Mouse (Mus musculus): ENCODE results near the gene Afap1.

The Afap1 gene

DNA sequence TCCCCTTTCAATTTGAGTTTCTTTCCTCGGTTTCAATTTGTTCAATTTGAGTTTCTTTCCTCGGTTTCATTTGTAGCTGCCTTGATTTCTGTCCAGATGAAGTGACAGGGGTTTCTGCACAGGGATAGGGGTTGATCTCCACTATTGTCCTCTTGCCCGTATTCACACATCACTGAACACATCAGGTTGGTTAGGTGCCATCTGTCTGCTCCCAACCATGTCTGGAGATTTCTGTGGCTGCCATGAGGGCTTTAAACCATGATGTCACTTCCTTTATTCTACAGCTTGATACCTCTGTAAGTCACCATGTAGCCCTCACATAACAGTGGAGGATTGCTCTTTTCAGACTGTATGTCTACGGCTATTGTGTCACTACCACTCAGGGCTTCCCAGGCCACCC is 4.0 kb downstream of the Afap1 start:
- no peak for DNase-seq (ENCODE audit: low spot score in 2 of 2)

DNA sequence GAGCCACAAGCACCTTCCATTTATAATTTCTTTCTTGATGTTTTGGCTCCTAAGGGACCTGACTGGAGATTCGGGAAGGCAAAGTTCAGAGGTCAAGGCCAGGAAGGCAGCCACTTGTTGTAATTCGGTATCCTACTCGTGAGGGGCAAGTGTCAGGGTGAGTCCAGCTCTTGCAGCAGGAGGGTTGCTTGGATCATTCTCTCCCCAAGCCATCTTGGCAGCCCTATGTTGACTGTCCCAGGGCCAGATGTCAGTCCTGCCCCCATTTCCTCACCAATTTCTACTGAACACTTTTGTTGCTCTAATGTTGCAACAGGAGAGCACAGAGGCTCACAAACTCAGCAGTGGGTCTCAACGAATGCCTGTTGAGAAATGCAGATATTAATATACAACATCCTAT is 5.0 kb downstream of the Afap1 start:
- no peak for DNase-seq (ENCODE audit: low spot score in 2 of 2)

DNA sequence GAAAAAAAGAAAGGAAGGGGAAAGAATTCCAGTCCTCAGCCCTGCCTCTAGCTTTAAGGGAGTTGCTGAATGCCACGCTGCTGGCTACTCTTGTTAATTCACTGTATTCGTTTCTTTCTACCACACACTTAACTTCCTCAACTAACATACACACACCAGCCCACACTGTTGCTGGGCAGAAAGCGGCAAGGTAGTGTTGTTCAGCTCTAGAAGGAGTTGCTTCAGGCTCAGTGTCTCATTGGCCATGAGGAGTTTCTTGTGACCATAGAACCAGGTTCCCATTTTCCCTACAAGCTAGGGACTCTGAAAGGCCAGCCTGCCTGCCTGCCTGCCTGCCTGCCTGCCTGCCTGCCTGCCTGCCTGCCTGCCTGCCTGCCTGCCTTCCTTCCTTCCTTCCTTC is 5.9 kb downstream of the Afap1 start:
- DNase-seq (ENCODE audit: low spot score in 2 of 2) = no peak

DNA sequence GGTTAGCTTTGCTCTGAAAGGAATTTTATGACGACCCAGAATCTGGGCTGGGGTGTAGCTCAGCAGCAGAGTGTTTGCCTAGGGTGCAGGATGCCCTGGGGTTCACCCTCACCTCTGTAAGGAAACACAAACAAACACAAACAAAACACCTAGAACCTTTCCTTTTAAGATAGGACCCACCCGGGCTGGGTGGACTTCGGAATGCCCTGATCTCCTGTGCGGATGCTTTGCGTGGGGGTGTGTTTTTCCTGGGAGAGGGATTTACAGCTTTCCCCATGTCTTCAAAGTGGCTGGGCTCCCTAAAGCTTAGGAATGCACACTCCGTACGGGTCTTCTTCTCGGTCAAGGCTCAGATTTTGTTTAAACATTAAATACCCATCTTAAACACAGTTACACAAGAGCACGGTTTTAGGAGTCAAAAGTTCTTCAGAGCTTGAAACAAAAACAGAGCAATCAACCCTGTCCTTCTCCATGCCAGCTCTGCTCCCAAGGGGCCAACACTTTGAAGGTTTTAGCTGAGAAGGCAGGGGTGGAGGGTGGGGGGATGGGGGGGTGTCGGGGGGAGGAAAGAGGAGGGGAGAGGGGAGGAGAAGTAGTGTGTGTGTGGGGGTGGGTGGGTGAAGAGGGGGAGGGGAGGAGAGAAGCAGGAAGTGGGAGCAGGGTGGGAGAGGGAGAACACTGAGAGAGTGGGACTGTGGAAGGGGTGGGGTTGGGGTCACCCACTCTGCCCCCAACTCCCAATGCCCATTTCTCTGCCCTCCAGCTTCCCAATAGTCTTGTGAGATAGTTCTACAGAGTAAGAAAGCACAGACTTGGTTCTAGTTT is 7.5 kb downstream of the Afap1 start:
- no peak for DNase-seq (ENCODE audit: low spot score in 2 of 2)

DNA sequence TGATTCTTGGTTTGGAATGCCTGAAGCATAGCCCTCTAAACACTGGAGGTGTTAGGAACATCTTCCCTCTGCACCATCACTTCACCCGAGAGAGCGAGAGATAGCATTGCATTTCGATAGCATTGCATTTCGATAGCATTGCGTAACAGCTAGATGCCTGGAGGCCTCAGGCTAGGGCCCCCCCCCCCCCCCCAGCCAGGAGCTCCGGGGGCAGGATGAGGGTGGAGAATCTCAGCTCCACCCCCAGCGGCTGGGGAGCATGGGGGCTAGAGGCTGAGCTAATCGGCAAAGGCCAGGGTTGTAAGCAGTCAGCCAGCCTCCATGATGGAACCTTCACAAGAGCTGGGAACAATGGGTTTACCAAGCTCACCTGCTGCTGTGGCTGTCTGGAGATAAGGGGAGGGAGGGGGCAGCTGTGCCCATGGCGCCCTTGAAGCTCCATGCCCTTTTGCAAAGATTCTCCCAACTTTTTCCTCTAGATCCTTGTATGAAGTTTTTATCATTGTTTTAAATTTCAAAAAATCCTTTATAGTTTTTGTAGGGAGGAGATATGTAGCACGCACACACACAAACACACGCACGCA is 8.2 kb downstream of the Afap1 start:
- no peak for DNase-seq (ENCODE audit: low spot score in 2 of 2)

DNA sequence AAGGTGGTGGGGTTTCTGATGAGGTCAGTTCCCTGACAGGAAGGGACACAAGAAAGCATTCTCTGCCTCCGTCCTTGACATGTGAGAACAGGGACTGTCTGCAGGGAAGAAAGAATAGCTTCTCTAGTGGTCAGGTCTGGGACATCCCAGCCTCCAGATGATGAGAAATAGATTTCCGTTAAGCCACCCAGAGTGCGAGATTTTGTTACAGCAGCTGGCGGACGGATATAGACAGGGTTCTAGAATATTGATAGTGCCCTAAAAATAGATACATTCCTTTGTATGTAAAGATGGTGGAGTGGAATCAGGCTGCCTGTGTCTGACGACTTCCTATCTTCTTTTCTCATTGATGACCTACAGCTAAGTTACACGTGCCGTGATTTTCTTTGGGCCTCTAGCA is 10.3 kb downstream of the Afap1 start:
- no peak for DNase-seq (ENCODE audit: low spot score in 2 of 2)

DNA sequence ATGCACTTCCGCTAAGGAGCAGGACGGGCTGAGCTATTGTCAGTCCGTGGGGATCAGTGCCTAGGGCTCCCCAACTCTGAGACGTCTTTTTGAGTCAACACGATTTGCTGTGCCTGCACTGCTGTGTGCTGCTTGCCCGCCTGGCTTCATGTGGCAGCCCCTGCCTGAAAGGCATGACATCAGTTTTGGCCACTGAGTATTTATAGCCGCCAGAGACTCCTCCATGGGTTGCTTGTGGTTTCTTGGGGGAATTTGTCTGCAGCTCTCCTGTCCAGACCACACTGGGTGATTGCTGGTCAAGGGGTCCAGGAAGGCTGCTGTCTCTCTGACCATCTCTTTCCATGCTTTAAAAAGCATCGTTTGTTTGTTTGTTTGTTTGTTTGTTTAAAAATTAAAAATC is 12.2 kb downstream of the Afap1 start:
- no peak for DNase-seq (ENCODE audit: low spot score in 2 of 2)

DNA sequence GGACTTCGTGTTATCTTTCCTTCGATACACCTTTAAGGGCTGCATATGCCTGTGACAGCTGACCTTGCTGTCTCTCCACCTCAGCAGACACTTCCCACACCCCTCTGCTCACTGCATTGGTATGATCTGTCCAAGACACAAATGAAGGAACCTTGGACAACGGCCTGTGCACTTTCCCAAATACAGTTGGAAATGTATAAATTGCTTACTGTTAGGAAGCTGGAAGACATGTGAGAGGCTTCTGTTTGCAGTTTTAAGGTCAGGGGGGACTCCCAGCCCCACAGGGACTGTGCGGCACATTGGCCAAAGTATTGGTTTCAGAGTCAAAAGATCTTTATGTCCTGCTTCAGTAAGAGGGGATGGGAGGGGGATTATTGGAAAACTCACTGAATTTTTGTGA is 14.0 kb downstream of the Afap1 start:
- no peak for DNase-seq (ENCODE audit: low spot score in 2 of 2)

DNA sequence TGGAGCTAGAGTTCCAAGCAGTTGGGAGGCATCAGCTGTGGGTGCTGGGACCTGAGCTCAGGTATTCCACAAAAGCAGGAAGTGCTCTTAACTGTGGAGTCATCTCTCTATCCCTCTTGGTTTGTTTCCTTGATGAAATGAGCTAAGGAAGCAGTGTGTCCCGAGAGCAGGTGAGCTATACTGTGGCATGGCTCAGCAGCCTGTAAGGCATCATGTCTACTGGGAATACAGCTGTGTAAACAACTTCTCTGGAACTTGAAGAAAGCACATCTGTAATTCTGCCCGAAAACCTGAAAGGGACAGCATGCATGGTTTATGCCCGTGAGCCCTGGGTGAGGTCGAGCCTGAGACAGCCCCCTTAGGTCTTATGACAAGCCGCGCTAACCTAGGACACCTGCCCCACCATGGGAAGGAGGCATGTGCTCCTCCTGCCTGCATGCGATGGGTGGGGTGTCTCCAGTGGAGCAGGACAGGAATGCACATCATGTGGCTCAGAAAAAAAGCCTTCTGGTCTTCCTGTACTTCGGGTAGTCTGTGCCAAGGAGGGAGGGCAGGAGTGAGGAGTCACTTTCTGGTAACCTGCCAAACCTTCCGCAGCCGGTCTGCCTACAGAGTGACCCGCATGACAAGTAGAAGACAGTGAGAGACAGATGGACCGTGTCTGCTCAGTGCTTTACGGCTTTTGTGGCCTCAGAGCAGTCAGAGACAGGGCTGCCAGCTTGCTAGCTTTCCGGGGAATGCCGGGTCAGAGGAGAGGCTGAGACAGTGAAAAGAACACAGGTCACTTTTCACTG is 14.7 kb downstream of the Afap1 start:
- no peak for DNase-seq (ENCODE audit: low spot score in 2 of 2)

DNA sequence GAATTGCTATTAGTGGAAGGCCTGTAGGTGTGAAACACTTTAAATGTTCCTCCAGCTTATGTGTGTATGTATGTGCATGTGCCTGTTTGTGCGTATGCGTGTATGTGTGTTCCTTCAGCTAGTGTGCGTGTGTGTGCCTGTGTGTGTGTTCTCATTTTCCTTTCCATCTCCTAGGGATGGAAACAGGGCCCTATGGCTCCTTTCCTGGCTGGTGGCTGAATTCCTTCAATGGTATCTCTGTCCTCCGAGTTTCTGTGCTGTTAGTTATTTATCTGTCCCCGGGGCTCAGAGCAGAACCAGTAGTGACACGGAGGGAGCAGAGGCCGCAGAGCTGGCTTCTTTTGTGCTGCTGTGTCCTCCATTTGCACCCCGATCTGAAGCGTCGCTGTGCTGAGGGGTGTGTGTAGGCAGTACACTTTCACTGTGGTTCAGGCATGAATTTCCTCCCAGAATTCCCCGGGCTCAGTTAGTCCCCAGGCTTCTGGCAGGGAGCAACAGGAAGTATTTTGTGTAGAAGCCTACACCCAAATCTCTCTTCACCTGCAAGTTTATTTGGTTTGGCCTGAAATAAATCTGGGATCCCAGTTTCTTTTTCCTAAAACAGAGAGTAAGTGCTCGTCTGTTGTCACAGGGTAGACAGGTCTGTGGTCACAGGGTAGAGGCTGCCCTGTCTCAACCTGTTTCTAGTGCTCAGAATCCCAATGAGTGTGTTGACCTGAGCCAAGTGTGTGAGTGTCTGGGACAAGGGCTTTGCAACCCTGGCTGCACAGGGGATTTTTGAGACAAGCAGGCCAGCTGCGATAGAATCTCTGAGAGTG is 15.7 kb downstream of the Afap1 start:
- no peak for DNase-seq (ENCODE audit: low spot score in 2 of 2)

DNA sequence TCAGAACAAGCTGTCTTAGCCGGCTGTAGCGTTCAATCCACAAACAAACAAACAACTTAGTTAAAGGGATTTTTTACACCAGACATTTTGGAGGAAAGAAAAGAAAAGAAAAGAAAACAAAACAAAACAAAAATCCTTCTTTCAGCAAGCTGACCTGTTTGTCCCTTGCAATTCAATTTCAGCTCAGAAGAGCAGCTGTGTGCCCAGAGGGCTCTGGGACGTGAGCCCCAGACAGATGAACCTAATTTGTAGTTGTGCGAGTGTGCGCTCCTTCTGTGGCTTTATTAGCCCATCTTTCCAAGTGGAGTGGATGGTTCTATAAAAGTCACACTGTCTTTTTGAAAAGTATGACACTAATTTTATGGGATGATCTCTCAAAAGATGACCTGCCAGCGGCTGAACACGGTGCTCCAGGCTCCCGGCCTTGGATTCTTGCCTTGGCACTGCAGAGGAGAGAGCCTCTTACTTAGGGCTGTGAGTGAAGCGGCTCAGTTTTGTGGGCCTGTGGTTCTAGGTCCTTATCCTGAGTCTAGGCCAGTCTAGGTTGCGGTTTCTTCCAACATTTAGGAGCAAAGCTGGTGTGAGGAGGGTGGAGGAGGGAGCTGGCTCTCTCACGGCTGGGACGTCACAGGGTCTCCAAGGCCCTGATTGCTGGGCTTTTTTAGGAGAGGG is 22.6 kb downstream of the Afap1 start:
- no peak for DNase-seq (ENCODE audit: low spot score in 2 of 2)

DNA sequence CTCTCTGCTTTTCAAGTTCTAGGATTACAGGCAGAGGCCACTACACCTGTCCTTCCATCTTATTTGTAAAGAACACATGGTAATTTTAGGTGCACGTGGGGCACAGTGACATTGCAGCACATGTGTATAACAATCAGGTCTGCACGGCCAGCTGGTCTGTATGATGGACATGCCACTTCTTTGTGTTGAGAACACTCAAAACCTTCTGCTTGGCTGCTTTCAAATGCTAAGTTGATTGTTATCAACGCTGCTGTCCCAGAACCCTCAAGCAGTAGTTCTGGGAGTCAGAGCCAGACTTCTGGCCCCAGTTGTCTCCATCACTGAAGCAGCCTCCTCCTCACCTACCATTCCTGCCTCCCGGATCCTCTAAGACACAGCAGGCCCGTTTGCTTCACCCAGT is 23.5 kb downstream of the Afap1 start:
- DNase-seq (ENCODE audit: low spot score in 2 of 2) = no peak

DNA sequence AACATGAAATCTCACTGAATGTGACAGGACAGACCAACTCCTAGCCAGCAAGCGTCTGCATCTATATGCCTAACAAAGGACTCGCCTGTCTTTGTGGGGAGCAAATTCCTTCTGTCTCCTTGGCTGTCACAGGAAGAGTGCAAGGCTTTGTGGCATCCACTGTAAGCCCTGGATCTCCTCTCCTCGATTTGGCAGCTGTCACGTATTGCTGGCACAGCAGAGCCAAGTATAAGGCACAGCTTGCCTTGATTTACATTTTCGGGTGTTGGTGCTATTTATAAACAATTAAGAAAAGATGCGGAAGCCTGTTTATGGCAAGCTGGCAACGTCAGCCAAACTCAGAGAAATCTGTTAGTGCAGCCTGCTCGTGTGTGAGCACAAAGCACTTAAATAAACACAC is 25.3 kb downstream of the Afap1 start:
- DNase-seq (ENCODE audit: low spot score in 2 of 2) = no peak

DNA sequence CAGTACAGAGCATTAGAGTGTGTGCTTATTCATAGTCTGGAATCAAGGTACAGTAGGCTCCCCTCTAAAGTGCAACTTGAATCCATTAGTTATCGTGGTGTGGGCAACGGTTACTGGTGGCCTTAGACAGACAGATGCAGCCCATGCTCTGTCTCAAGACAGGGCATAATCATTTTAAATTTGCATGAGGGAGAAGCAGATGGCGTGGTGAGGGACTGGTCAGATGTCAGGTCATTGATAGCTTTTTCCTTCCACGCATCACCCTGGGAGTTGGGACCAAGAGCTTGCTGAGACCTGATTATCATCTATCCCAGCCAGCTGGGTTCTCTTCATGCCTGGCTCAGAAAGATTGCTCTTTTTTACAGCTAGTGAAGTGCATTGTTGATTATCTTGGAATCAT is 27.0 kb downstream of the Afap1 start:
- DNase-seq (ENCODE audit: low spot score in 2 of 2) = no peak

DNA sequence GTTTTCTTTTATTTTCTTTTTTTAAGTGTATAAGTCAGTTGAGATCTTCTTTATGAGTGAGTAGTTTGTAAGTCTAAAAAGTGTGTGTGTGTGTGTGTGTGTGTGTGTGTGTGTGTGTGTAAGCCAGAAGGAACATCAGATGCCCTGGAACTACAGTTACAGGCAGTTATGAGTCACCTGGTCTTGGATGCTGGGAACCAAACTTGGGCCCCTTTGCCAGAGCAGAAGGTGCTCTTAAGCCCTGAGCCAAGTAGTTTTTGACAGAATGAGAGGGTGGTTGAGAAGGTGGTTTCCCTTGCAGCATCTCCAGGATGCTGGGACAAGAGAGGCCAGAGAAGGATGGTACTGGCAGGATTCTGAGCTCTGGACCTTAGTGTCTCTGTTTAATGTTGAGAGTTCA is 27.4 kb downstream of the Afap1 start:
- DNase-seq (ENCODE audit: low spot score in 2 of 2) = no peak

DNA sequence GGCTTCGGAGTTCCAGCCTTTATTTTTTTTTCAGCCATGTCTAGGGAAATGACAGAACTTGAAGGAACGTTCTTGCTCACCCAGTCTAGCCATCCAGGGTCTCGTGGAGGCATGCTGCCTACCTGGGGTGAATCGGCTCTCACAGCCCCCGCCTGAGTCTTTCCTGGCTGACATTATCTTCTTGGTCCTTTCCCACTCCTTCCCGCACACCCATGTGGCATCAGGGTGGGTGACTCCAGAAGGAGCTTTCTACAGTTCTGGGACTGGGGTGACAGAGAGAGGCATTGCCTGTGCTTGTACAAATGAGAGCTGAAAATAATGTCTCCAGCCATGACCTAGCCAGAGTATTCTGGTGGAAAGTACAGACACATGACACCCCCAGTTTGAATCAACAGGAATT is 28.0 kb downstream of the Afap1 start:
- DNase-seq (ENCODE audit: low spot score in 2 of 2) = no peak

DNA sequence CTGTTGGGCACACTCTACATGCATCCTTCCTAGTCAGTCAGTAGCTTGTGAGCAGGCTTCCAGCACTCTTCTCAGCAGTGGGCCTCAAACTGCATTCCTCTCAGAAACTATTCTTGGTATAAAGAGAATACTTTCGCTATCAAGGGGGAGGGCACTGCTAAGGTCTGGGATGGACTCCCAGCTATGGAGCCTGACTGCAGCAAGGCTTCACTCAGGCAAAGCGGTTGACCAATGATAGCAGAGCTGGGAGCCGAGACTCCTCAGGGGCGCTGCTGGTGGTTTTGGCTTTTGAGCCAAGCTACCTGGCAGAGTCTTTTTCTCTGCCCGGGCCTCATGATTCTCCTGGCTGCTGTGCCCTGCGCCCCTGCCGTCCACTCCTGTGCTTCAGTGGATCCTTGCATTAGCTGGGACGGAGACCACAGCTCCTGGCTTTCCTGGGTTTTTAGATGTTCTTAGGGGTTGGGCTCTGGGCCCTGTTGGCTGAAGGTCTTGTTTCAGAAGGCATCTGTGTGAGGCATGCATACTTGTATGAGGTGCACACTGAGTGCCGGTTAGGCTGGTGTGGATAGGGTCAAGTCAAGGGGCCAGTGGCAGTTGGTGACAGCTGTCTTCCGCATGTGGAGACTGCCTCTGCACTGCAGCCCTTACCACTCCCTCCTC is 28.6 kb downstream of the Afap1 start:
- DNase-seq (ENCODE audit: low spot score in 2 of 2) = no peak

DNA sequence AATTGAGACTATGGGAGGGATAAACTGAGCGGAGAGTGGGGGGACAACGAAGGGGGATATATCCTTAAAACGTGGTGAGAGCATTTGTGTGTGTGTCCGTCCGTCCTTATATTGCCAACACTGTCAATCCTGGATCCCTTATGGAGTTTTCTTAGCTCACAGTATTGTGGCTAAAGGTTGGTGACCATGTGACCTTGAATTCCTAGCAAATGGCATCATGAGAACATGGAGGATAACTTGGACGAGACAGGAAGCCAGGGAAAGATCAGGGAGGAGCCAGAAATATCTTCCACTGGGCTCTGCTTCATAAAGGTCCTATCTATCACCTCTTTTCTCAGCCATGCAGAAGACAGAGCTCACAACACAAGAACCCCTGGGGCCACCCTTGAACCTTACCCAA is 30.3 kb downstream of the Afap1 start:
- no peak for DNase-seq (ENCODE audit: low spot score in 2 of 2)

DNA sequence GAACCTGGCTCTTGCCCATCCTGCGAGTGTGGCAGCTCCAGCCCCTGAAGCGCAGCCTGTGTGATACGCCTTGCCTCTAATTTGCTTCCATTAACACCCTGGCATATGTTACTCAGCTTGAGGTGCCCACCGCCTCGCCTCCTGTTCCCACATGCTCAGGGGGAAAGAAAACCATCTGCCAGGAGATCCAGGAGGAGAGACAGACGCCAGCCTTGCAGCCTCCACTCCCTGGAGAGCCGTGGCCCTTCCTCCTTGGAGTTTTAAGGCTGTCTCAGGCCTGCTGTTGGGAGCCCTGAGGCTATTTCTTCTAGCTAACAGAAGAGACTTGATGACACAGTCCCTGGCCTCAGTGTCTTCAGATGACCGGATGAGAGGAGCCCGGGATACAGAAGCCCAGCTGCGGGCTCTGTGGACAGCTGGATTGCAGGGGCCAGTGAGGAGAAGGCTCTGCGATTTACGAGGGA is 32.1 kb downstream of the Afap1 start:
- no peak for DNase-seq (ENCODE audit: low spot score in 2 of 2)

DNA sequence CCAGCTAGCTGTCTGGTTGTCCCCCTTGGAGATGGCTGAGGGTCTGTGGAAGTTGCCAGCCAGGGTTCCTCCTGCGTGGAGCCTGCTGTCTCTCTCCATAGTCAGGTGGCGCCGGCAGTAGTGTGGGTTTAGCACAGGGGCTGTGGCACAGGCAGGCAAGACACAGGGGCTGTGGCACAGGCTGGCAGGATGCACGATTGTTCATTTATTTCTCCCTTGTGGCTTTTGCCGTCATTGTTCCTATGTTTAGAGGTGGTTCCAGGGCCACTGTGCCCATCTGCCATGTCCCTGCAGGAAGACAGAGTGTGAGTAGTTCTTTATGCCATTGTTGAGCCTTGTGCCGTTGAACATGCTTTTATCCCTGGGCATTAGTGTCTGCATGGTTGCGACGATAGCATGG is 33.4 kb downstream of the Afap1 start:
- no peak for DNase-seq (ENCODE audit: low spot score in 2 of 2)

DNA sequence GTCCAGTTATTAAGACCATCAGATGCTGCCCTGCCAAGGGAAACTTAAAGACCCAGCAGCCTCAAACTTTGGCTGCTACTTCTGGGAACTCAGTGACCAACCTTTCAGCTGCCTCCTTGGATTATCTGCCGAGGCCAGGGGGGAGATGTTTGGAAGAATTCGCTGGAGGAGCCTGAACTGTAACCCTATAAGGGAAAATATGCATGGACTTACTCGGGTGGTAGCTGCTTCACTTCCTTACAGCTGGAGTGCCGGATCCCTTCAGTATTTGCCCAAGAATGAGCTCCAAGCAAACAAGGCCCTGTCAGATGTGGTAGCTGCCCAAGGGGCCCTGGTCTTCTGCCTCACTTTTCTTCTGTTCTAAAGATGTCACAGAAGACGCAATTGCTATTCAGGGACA is 38.2 kb downstream of the Afap1 start:
- DNase-seq (ENCODE audit: low spot score in 2 of 2) = no peak

All from thymus, postnatal 10 days (tissue).